Mouse (Mus musculus) lung, embryonic 15.5 days (tissue): ENCODE data around the gene C8b. TPM values are rescaled to one million over a fixed set of nuclear protein-coding genes. Genes with fewer than 3 reads are reported as not detected.

Experiments used
- polyA plus RNA-seq: library from polyadenylated mRNA; unstranded; fragments of >200 nt; fragmentation: Nextera tagmentation; extraction: Ambion mirVana; gene quantifications from 2 replicates; pipeline ENCODE4 v1.2.1, GENCODE M21; 2015

The C8b gene
- polyA plus RNA-seq, 1 experiment from 2014 or later: 0.06 TPM

Other genes starting within 250 kb of the C8b start
- not detected in 2 replicates for gene Gm17662, start 91.0 kb downstream of the C8b start, polyA plus RNA-seq
- gene C8a, start 110.1 kb downstream of the C8b start, polyA plus RNA-seq: 0.04 TPM in 1 of 2 replicates, not detected in the other
- gene Fyb2, start 147.1 kb downstream of the C8b start, polyA plus RNA-seq: 0.13 and 0.26 TPM in 2 replicates